Mouse (Mus musculus) kidney, adult 9 months (tissue): ENCODE measurements at regions not wholly inside any gene's neighbourhood (a gene's known extent, or its start where the extent isn't known, plus 50 kb on each side); places are given as distances from the start of the nearest gene placed in this dataset.

Experiments
- DNase-seq: peaks from one replicate; pipeline ENCODE4 v3.0.0; 2022

GRCm38 (mm10) chr13:37468304-37469178 lies 123.5 kb downstream of the Ly86 start:
- DNase-seq: no peak

DNA sequence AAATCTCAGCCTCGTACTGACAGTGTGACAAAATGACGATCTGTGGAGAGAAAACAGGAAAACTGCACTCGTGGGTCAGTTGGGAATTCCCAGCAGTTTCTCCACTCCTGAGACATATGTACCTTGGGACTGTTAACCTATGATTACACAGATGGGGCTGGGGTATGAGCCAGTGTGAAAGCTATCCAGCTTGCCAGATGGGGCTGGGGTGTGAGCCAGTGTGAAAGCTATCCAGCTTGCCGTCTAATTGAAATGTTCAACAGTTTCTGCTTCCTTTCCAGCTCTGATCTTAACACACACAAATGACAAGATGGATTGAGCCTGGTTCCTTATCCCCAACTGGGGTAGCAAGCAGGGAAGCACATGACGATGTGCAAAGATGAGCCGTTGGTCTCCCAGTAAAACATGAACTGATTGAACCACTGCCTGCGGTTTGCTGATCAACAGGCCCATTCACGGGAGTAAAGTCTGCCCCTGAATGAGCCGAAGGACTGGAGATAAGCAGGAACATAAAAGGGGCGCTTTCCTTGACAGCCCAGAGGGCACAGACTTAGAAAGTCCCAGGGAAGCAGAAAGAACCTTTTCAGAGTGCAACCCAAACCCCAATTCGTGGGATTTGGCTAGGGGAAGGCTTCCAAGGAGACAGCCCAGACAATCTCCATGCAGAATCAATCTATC lies 125.4 kb downstream of the Ly86 start:
- DNase-seq: no peak

DNA sequence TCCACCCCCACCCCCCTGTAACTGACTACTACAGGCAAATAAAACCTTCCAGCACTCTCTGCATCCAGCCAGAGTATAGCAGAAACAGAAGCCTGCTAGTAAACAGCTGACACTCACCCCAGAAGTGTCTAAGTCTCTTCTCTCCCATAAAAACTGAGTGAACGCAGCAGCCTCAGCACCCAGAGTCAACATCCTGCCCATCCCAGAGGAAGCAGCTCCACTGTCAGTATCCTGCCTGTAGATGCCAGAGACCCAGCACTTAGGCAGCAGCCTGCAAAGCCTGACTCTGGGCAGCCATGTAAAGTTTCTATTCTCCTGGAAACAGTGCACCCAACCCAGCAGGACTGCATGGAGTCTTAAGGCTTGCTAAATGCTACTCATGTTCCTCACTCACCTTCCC lies 128.4 kb downstream of the Ly86 start:
- DNase-seq: no peak

- DNase-seq: no peak
Measured at GRCm38 (mm10) chr13:37475804-37476203, 130.8 kb downstream of the Ly86 start.

GRCm38 (mm10) chr13:37476256-37477053 lies 131.4 kb downstream of the Ly86 start:
- DNase-seq: no peak

DNA sequence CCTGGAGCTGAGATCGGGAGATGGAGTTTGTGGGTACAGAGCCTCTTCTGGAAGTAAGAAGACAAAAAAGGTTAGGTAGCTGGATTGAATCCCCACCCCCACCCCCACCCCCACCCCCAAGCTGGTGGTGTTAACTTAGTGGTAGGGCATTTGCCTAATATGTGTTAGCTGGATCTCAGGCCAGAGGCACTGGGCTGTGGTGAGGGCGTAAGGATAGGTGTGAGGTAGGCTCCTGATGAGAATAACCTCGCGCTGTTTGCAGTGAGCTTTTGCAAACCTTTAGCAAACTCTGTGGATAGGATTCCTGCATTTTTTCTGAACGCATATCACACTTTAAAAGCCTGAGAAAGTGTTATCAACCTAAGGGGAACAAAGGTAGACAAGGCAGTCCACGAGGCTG lies 132.3 kb downstream of the Ly86 start:
- DNase-seq: no peak

DNA sequence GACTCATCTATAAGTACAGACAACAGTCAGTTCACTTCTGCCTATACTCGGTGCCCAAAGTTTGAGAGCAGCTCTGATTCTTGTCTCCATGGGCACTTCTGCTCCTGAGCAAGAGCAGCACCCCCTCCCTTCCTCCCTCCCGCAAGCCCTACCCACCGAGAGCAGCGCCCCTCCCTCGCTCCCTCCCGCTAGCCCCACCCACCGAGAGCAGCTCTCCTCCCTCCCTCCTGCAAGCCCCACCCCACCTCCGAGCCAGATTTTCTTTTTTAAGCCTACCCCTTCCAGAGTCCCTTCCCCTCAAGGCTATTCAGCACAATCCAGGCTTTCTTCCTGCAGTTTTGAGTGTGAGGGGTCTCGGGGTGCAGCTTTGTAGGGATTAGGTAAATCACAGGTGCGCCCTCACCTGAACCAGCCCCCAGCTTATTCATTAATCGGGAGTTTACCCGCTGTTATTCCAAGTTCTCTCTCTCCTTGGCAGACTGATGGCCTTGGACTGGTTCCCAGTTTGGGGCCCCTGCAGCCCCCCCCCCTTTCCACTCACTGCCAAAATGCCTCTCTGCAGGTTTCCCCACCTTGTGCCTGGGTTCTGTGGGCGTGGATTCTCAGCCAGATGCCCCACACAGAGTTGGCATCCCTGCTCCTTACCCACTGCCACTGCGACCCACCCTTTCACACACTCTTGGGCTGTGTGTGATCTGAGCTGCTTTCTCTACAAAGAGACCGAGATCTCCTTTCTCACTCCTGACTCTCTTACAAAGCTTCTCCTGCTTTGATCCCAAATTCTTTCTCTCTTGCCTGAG lies 132.9 kb downstream of the Ly86 start:
- DNase-seq: peak; percentile 77

DNA sequence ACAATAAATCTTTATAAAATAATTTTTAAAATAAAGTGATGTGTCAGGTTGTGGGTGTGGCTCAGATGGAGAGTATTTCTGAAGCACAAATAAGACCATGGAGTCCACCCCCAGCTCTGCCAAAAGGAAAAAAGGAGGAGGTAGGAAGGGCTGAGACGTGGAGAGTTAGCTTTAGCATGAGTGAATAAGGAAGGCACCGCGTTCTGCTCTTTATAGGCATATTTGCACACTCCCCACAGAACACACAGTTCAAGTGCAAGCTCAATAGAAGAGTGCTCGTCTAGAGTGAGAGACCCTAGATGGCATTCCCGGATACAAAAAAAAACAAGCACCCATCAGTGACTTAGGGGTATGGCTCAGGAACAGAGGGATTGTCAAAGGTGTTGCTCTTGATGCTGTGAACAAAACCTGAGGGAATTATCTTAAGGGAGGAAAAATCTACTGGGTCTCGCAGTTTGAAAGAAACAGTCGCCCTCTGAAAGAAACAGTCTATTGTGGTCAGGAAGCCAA lies 134.2 kb downstream of the Ly86 start:
- DNase-seq: no peak

DNA sequence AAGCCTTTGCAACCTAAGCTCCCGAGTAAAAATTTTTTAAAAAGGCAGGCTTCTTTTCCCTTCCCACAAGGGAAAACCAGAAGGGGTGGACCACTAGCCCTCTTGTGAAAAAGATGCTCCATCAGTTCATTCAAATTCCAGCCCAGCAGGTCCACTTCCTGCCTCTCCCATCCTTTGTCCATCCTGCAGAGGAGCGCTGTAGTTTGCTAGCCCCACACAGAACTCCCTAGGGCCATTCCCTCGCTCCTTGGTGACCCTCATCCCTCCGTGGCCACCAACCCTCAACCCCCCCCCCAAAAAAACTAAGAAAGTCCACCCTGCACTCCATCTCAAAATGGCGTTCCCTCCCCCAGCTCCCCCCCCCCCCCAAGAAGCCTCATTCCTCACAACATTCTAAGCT lies 136.5 kb downstream of the Ly86 start:
- DNase-seq: no peak

DNA sequence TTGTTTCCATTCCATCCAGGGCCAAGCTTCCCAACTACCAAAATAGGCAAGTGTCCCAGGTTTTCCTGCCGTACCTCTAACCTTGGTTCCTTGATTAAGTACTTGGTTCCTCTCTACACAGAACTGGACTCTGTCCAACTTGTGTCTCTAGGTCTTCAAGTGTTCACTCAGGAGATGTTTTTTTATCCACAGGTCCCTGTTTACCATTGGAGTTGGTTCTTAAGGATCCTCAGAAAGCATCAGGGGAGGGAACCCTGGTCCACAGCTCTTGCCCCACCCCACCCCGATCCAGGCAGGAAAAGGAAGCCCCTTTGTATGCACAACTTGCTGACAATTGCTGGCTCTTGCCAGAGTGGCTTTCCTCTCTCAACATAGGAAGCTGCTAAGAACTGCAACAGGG lies 137.0 kb downstream of the Ly86 start:
- DNase-seq: peak; percentile 56

DNA sequence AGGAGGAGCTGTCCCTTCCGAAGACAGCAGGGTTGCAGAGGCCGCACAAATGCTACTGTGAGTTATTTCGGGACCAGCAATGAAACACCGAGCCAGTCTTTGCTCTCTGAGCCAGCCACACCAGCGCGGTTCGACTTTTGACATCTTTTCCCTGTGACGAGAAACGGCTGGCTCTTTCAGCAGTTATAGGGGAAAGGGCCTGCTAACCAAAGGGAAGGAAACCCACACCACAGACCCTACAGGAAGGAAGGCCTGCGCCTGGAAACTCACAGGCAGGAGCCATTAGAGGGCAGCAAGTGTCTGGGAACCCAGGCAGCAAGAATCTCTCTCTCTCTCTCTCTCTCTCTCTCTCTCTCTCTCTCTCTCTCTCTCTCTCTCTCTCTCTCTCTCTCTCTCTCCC lies 137.6 kb downstream of the Ly86 start:
- peak; percentile 80 for DNase-seq

DNA sequence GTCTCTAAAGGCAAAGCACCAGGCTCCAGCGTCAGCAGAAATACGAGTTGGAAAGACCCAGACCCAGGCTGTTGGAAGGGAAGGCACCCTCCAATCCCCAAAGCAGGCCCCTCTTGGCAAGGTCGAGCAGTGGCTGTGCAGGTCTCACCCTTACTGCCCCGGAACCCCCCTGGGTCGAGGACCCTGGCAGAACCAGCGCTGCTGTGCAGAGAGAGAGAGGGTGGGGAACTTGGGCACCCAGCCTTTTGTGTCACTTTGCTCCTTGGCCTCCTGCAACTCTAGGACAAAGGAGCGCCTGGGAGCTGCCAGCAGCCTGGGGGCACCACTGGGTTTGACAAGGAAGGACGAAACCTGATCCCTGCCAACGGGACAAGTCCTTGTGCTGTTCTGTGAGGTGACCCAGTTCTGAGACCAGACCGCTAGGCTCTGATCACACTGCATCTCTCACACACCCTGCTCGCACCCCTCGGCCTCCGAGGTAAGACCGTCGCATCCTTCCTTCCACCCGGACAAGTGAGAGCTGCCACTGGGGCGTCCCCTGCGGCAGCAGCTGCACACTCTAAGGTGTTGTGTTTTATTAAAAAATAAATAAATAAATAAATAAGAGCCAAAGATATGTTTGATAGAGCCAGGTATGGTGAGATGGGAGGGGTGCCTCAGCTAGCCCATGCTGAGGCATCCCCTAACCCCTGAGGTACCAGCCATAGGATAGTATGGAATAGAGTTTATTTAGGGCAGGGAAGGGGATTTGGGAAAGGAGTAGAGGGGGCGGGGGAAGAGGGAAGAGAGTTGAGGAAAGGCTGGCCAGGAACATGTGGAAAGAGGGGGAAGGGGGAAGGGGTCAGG lies 138.2 kb downstream of the Ly86 start:
- peak; percentile 69 for DNase-seq

- DNase-seq: no peak
Measured at GRCm38 (mm10) chr13:37484631-37485030, 139.6 kb downstream of the Ly86 start.

GRCm38 (mm10) chr13:37492115-37493001 lies 147.3 kb downstream of the Ly86 start:
- DNase-seq: no peak

DNA sequence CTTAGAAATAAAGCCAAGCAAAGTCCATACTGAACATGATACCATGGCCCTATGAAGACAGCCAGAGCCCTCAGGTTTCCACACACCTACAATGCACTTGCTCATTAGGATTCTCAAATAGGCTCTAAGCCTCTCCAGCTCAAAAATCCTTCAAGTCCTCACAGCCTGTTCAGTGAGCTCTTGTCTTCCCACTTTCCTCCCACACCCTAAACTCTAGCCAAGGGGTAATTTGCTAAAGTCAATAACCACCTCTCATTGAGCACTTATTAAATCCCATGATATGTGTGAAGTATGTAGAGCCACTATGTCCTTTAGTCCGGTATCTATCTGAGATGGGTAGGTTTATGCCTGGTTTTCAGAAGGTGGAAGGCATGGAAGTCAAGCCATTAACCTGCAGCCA lies 148.3 kb downstream of the Ly86 start:
- no peak for DNase-seq

GRCm38 (mm10) chr13:37495272-37495932 lies 150.4 kb downstream of the Ly86 start:
- no peak for DNase-seq

DNA sequence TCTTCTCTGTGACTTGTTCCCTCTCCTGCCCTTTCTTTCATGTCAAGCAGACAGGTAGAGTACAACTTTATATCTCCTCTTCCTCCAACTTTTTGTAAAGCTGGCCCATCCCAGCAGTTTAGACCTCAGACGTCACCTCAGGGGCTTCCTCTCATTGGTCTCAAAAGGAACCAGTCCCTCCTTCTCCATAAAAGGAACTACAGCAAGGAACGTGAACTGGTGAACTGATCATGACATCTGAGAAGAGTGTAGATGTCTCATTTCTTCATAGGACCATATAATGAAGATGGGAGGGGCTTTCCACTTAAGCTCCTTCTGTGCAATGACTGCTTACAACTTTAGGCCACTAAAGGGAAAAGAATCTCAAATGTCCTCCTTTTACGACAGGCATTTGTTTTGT lies 153.0 kb downstream of the Ly86 start:
- no peak for DNase-seq

DNA sequence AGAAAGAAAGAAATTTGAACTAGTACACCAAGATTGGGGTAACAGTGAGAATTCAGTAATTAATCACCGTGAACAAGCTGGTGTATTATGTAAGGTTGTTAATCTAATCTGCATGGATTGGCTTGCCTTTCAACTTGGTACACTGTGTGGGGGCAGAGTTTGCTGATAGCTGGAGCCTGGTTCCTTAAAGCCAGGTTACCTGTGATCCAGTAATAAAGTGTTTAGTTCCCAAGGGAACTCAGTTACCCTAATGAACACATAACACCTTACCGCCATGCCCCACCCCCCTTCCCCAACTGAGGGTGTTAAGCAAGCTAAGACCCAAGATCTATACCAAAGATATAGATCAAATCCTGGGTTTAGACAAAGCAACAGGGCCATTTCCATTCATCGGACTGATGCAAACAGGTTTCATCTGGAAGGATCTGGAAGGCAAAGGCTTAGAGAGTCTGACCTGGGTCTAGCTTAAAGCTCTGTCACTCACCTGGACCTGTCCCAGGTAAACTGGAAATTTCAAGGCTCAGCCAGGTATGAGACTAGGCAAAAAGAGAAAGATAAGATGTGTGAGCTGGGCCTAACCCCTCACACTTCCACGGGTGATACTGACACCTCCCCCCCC lies 155.8 kb downstream of the Ly86 start:
- DNase-seq: peak; percentile 49

GRCm38 (mm10) chr13:37503449-37503848 lies 158.4 kb downstream of the Ly86 start:
- no peak for DNase-seq
